Mouse (Mus musculus): ENCODE results near the gene Kif24. TPM values are rescaled to one million over a fixed set of nuclear protein-coding genes. Genes with fewer than 3 reads are reported as not detected.

The Kif24 gene
- polyA plus RNA-seq, 1 experiment from 2014 or later = 3.4 TPM

GRCm38 (mm10) chr4:41377567-41377966 lies 87.1 kb downstream of the Kif24 start:
- peaks cover 69% of the 10 kb centered on the region for H3K36me3 ChIP-seq (replicated peaks; ENCODE audit: control insufficient read depth, insufficient read depth)
- H3K27me3 ChIP-seq (ENCODE audit: control insufficient read depth, insufficient read depth, low read length) = no peaks in the 10 kb centered on the region
- H3K4me2 ChIP-seq (replicated peaks) = no peak overlapping the region
- DNase-seq (ENCODE audit: low spot score) (no peak), ATAC-seq (ENCODE audit: low FRiP score) (no peak)
- H3K27ac ChIP-seq = no peak overlapping the region
- H3K4me3 ChIP-seq (replicated peaks; ENCODE audit: low read length) = no peak overlapping the region
- H3K9me3 ChIP-seq (ENCODE audit: control insufficient read depth, low read length) = no peaks in the 10 kb centered on the region
- no peaks in the 10 kb centered on the region for H3K4me1 ChIP-seq (replicated peaks; ENCODE audit: control insufficient read depth, insufficient read depth, low read length)
- no peak overlapping the region for H3K9ac ChIP-seq

GRCm38 (mm10) chr4:41369702-41370437 lies 94.8 kb downstream of the Kif24 start:
- 97% methylated on average over 9 of the region's 9 CpGs for WGBS
- Histone ChIP-seq H3K4me3 (replicated peaks; ENCODE audit: low read length) (no peak overlapping the region), H3K9me3 (ENCODE audit: control insufficient read depth, low read length) (no peaks in the 10 kb centered on the region), H3K4me2 (replicated peaks) (no peak overlapping the region), H3K27me3 (ENCODE audit: control insufficient read depth, insufficient read depth, low read length) (no peaks in the 10 kb centered on the region), H3K27ac (no peak overlapping the region), H3K9ac (no peak overlapping the region), H3K4me1 (replicated peaks; ENCODE audit: control insufficient read depth, insufficient read depth, low read length) (no peaks in the 10 kb centered on the region), H3K36me3 (replicated peaks; ENCODE audit: control insufficient read depth, insufficient read depth) (peaks cover 49% of the 10 kb centered on the region)
- no peak for DNase-seq (ENCODE audit: low spot score)
- no peak for ATAC-seq (ENCODE audit: low FRiP score)

GRCm38 (mm10) chr4:41368198-41368597 lies 96.5 kb downstream of the Kif24 start:
- DNase-seq (ENCODE audit: low spot score) (no peak), ATAC-seq (ENCODE audit: low FRiP score) (no peak)
- Histone ChIP-seq H3K9ac (no peak overlapping the region), H3K36me3 (replicated peaks; ENCODE audit: control insufficient read depth, insufficient read depth) (peaks cover 45% of the 10 kb centered on the region), H3K9me3 (ENCODE audit: control insufficient read depth, low read length) (no peaks in the 10 kb centered on the region), H3K27ac (no peak overlapping the region), H3K27me3 (ENCODE audit: control insufficient read depth, insufficient read depth, low read length) (no peaks in the 10 kb centered on the region), H3K4me2 (replicated peaks) (no peak overlapping the region), H3K4me1 (replicated peaks; ENCODE audit: control insufficient read depth, insufficient read depth, low read length) (no peaks in the 10 kb centered on the region), H3K4me3 (replicated peaks; ENCODE audit: low read length) (no peak overlapping the region)
- WGBS = 94% methylated on average over 4 of the region's 4 CpGs

GRCm38 (mm10) chr4:41361059-41361458 lies 103.6 kb downstream of the Kif24 start:
- no peaks in the 10 kb centered on the region for H3K36me3 ChIP-seq (replicated peaks; ENCODE audit: control insufficient read depth, insufficient read depth)
- no peak overlapping the region for H3K27ac ChIP-seq
- no peak overlapping the region for H3K9ac ChIP-seq
- no peaks in the 10 kb centered on the region for H3K4me1 ChIP-seq (replicated peaks; ENCODE audit: control insufficient read depth, insufficient read depth, low read length)
- no peaks in the 10 kb centered on the region for H3K27me3 ChIP-seq (ENCODE audit: control insufficient read depth, insufficient read depth, low read length)
- H3K9me3 ChIP-seq (ENCODE audit: control insufficient read depth, low read length) = no peaks in the 10 kb centered on the region
- WGBS = 93% methylated on average over 3 of the region's 3 CpGs
- no peak overlapping the region for H3K4me3 ChIP-seq (replicated peaks; ENCODE audit: low read length)
- H3K4me2 ChIP-seq (replicated peaks) = no peak overlapping the region
- DNase-seq (ENCODE audit: low spot score) (no peak), ATAC-seq (ENCODE audit: low FRiP score) (no peak)

GRCm38 (mm10) chr4:41359358-41359757 lies 105.3 kb downstream of the Kif24 start:
- H3K9ac ChIP-seq = no peak overlapping the region
- ATAC-seq (ENCODE audit: low FRiP score) = no peak
- no peak overlapping the region for H3K27ac ChIP-seq
- no peak overlapping the region for H3K4me3 ChIP-seq (replicated peaks; ENCODE audit: low read length)
- 94% methylated on average over 7 of the region's 7 CpGs for WGBS
- H3K27me3 ChIP-seq (ENCODE audit: control insufficient read depth, insufficient read depth, low read length) = no peaks in the 10 kb centered on the region
- no peak overlapping the region for H3K4me2 ChIP-seq (replicated peaks)
- no peaks in the 10 kb centered on the region for H3K9me3 ChIP-seq (ENCODE audit: control insufficient read depth, low read length)
- no peak for DNase-seq (ENCODE audit: low spot score)
- peaks cover 4% of the 10 kb centered on the region for H3K36me3 ChIP-seq (replicated peaks; ENCODE audit: control insufficient read depth, insufficient read depth)
- no peaks in the 10 kb centered on the region for H3K4me1 ChIP-seq (replicated peaks; ENCODE audit: control insufficient read depth, insufficient read depth, low read length)

- ATAC-seq (ENCODE audit: low FRiP score) (no peak), DNase-seq (ENCODE audit: low spot score) (no peak)
- no peaks in the 10 kb centered on the region for H3K27me3 ChIP-seq (ENCODE audit: control insufficient read depth, insufficient read depth, low read length)
- peaks cover 4% of the 10 kb centered on the region for H3K36me3 ChIP-seq (replicated peaks; ENCODE audit: control insufficient read depth, insufficient read depth)
- no peak overlapping the region for H3K4me2 ChIP-seq (replicated peaks)
- no peak overlapping the region for H3K4me3 ChIP-seq (replicated peaks; ENCODE audit: low read length)
- no peaks in the 10 kb centered on the region for H3K9me3 ChIP-seq (ENCODE audit: control insufficient read depth, low read length)
- 90% methylated on average over 2 of the region's 2 CpGs for WGBS
- H3K9ac ChIP-seq = no peak overlapping the region
- no peak overlapping the region for H3K27ac ChIP-seq
- no peaks in the 10 kb centered on the region for H3K4me1 ChIP-seq (replicated peaks; ENCODE audit: control insufficient read depth, insufficient read depth, low read length)
Observed at GRCm38 (mm10) chr4:41358669-41359068, 106.0 kb downstream of the Kif24 start.

GRCm38 (mm10) chr4:41357154-41357553 lies 107.5 kb downstream of the Kif24 start:
- 44% methylated on average over 2 of the region's 2 CpGs for WGBS
- Histone ChIP-seq H3K27ac (no peak overlapping the region), H3K36me3 (replicated peaks; ENCODE audit: control insufficient read depth, insufficient read depth) (peaks cover 4% of the 10 kb centered on the region), H3K4me3 (replicated peaks; ENCODE audit: low read length) (no peak overlapping the region), H3K9ac (no peak overlapping the region), H3K4me2 (replicated peaks) (no peak overlapping the region), H3K4me1 (replicated peaks; ENCODE audit: control insufficient read depth, insufficient read depth, low read length) (no peaks in the 10 kb centered on the region), H3K27me3 (ENCODE audit: control insufficient read depth, insufficient read depth, low read length) (no peaks in the 10 kb centered on the region), H3K9me3 (ENCODE audit: control insufficient read depth, low read length) (no peaks in the 10 kb centered on the region)
- DNase-seq (ENCODE audit: low spot score) (no peak), ATAC-seq (ENCODE audit: low FRiP score) (no peak)

GRCm38 (mm10) chr4:41353265-41353664 lies 111.4 kb downstream of the Kif24 start:
- 94% methylated on average over 1 of the region's 1 CpGs for WGBS
- Histone ChIP-seq H3K4me1 (replicated peaks; ENCODE audit: control insufficient read depth, insufficient read depth, low read length) (peaks cover 8% of the 10 kb centered on the region), H3K9me3 (ENCODE audit: control insufficient read depth, low read length) (no peaks in the 10 kb centered on the region), H3K4me3 (replicated peaks; ENCODE audit: low read length) (no peak overlapping the region), H3K9ac (no peak overlapping the region), H3K27me3 (ENCODE audit: control insufficient read depth, insufficient read depth, low read length) (no peaks in the 10 kb centered on the region), H3K27ac (no peak overlapping the region), H3K36me3 (replicated peaks; ENCODE audit: control insufficient read depth, insufficient read depth) (peaks cover 4% of the 10 kb centered on the region), H3K4me2 (replicated peaks) (no peak overlapping the region)
- no peak for DNase-seq (ENCODE audit: low spot score)
- no peak for ATAC-seq (ENCODE audit: low FRiP score)

GRCm38 (mm10) chr4:41352758-41353157 lies 111.9 kb downstream of the Kif24 start:
- no peak for DNase-seq (ENCODE audit: low spot score)
- 96% methylated on average over 4 of the region's 4 CpGs for WGBS
- H3K27me3 ChIP-seq (ENCODE audit: control insufficient read depth, insufficient read depth, low read length) = no peaks in the 10 kb centered on the region
- ATAC-seq (ENCODE audit: low FRiP score) = no peak
- peaks cover 4% of the 10 kb centered on the region for H3K36me3 ChIP-seq (replicated peaks; ENCODE audit: control insufficient read depth, insufficient read depth)
- no peak overlapping the region for H3K27ac ChIP-seq
- H3K9ac ChIP-seq = no peak overlapping the region
- H3K9me3 ChIP-seq (ENCODE audit: control insufficient read depth, low read length) = no peaks in the 10 kb centered on the region
- no peak overlapping the region for H3K4me3 ChIP-seq (replicated peaks; ENCODE audit: low read length)
- no peak overlapping the region for H3K4me2 ChIP-seq (replicated peaks)
- peaks cover 13% of the 10 kb centered on the region for H3K4me1 ChIP-seq (replicated peaks; ENCODE audit: control insufficient read depth, insufficient read depth, low read length)

- peak overlapping the region; percentile 91 for H3K27ac ChIP-seq
- no peaks in the 10 kb centered on the region for H3K9me3 ChIP-seq (ENCODE audit: control insufficient read depth, low read length)
- WGBS = under 1% methylated on average over 26 of the region's 28 CpGs
- peak overlapping the region; percentile 73 for H3K9ac ChIP-seq
- no peaks in the 10 kb centered on the region for H3K36me3 ChIP-seq (replicated peaks; ENCODE audit: control insufficient read depth, insufficient read depth)
- DNase-seq (ENCODE audit: low spot score) (no peak), ATAC-seq (ENCODE audit: low FRiP score) (peak; percentile 84)
- no peaks in the 10 kb centered on the region for H3K27me3 ChIP-seq (ENCODE audit: control insufficient read depth, insufficient read depth, low read length)
- peaks cover 17% of the 10 kb centered on the region for H3K4me1 ChIP-seq (replicated peaks; ENCODE audit: control insufficient read depth, insufficient read depth, low read length)
- peak overlapping the region; percentile 55 for H3K4me2 ChIP-seq (replicated peaks)
- peak overlapping the region; percentile 81 for H3K4me3 ChIP-seq (replicated peaks; ENCODE audit: low read length)
Observed at GRCm38 (mm10) chr4:41349199-41349591, 115.5 kb downstream of the Kif24 start.
